In genomic region chr10:101339565-101339964, GRCm38 (mm10) we compare ENCODE assay signal across 20 mouse cellular contexts.
DNase-seq lines count a peak whose midpoint lies in the region; ATAC-seq lines count a peak whose summit lies in the region.
"Had no signal": no experiment of that assay in that cellular context is flagged by ENCODE, and none has a peak within 500 bp of the region (broad histone marks: within the 10 kb centered on the region; RNA-seq: fewer than 3 reads in every experiment).

No protein-coding gene starts in this region.

- no peak for ATAC-seq in megakaryocyte-erythroid progenitor cell, adult 5-6 weeks (replicated peaks; ENCODE audit: low FRiP score, low TSS enrichment, poor library complexity, severe bottlenecking)
- ATAC-seq: intestine, postnatal 0 days; liver, postnatal 0 days had no signal

- intact Hi-C loops in left cerebral cortex, postnatal 4 days (cut with DNase I): no loop called here

- DNase-seq in cerebellum, adult 11-12 months: peak; percentile 13
- DNase-seq in cerebellum, adult 11 months: no peak
- DNase-seq in left cerebral cortex, postnatal 4 days: peak; percentile 9
- no peak for DNase-seq in left cerebral cortex, adult 8-10 months (ENCODE audit: low spot score in 2 of 2)
- peak; percentile 74 to 82 for DNase-seq in cerebellum, postnatal 10 days
- DNase-seq in spleen, postnatal 4 days (ENCODE audit: low spot score in 2 of 2): no peak
- DNase-seq: adrenal gland, adult 8-10 months; gastrocnemius, postnatal 10 days; heart, postnatal 14 days; kidney, adult 9 months; kidney, postnatal 10 days; layer of hippocampus, adult 9-11 months; liver, postnatal 0 days; lung, postnatal 36 days; retina, postnatal 1 day; right cerebral cortex, postnatal 14 days; thymus, adult 18-20 months; thymus, postnatal 25 days had no signal

Comparison
In these comparisons a context has a peak if more than half of its experiments do, and no peak if none do; other contexts are left out.
1. DNase-seq: peak in cerebellum, adult 11-12 months (single experiment), left cerebral cortex, postnatal 4 days (single experiment) and cerebellum, postnatal 10 days (2 of 2); none in cerebellum, adult 11 months (single experiment), left cerebral cortex, adult 8-10 months (0 of 2) and spleen, postnatal 4 days (0 of 2).